Mouse (Mus musculus): Measurements from ENCODE around the gene Nktr. TPM values are rescaled to one million over a fixed set of nuclear protein-coding genes. Genes with fewer than 3 reads are reported as not detected.
A peak's percentile ranks its signal among the peaks of the same experiment; 100 is the strongest.

Nktr gene
- polyA plus RNA-seq, 1 experiment from 2014 or later, result 84.1 TPM

DNA sequence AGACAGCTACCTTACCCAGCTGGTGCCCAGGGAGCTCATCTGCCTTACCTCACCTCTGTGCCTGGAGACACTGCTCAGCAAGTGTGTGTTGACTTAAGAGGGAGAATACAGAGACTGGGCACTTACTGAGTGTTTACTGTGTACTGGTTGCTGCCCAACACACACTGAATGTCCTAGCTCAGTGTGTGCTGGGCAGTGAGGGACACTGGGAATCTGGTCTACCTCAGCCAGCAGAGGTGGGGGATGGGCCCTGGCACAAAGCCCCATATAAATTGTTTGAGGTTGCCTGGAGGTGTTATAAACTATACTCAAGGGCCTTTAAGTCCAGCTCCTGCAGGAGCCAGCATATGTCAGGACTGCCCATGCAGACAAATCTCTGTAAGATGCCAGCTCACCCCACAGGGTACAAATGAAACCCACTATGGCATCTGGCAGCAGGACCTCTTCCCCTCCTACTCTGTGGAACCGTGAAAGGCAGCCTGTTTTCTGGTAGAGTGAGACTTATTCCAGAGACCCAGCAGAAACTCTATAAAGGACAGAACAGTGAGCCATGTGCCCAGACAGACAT lies 76.1 kb downstream of the Nktr start:
- H3K4me3 ChIP-seq, result no peak overlapping the region
- ATAC-seq (ENCODE audit: low FRiP score, low read depth), result no peak
- peaks cover 15% of the 10 kb centered on the region for H3K27me3 ChIP-seq
- H3K9ac ChIP-seq, result no peak overlapping the region
- peaks cover 23% of the 10 kb centered on the region for H3K4me1 ChIP-seq
- no peak overlapping the region for H3K4me2 ChIP-seq (replicated peaks)
- no peak overlapping the region for H3K27ac ChIP-seq
- H3K36me3 ChIP-seq, result no peaks in the 10 kb centered on the region
- 38% methylated on average over 1 of the region's 1 CpGs for WGBS
- H3K9me3 ChIP-seq, result no peaks in the 10 kb centered on the region

DNA sequence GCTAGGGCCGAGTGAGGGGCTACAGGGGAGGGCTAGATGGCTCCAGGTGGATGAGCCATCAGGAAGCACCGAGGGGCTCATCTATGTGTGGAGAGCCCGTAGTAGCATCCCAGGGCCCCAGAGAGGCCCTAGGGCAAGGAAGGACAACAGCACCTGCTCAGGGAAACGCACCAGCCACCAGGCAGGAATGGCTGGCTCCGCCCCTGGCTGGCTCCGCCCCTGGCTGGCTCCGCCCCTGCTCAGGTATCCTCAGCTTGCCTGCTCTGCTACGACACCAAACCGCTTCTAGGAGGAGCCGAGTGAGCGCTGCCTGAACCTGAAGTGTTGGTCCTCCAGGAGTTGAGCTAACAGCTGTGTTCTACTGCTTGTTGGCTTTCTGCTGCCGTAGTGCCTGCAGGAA lies 78.8 kb downstream of the Nktr start:
- Histone ChIP-seq H3K9me3 (no peaks in the 10 kb centered on the region), H3K36me3 (no peaks in the 10 kb centered on the region), H3K4me3 (no peak overlapping the region), H3K4me1 (peaks cover 23% of the 10 kb centered on the region), H3K27ac (no peak overlapping the region), H3K9ac (no peak overlapping the region; the same call in 1 of the 2 replicates), H3K27me3 (peaks cover 12% of the 10 kb centered on the region), H3K4me2 (replicated peaks) (peak overlapping the region; percentile 30; the same call in 1 of the 2 replicates)
- no peak; the same call in 1 of the 2 replicates for ATAC-seq (ENCODE audit: low FRiP score, low read depth)
- 9% methylated on average over 12 of the region's 12 CpGs for WGBS

DNA sequence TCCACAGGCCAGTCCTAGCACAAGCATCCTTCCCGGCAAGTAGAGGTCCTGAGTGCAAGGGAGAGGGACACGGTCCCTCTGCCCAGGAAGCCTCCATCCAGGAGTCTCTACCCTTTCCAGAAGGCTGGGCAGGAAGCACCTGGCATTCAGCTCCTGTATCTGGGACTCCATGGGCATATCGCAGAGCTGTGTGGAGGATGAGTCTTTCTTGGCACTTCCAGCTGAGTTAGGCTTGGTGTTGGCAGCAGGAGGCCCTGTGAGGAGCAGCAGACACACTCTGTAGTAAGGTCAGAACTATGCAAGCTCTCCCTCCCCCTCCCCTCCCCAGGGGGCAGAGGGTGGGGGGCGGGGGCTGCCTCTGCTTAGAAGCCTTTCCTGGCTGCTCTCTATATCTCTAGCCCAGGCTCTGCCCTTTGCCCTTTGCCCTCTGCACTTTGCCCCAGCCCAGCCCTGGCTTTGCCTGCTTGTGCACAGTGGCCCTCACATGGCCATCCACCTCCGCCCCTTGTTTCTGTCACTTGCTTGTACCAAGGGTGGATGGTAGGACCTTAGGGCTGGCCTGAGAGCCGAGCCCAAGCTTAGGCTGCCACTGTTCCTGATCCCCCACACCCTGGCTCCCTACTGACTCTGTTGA lies 80.0 kb downstream of the Nktr start:
- peaks cover 23% of the 10 kb centered on the region for H3K4me1 ChIP-seq
- H3K4me2 ChIP-seq (replicated peaks), result no peak overlapping the region
- H3K36me3 ChIP-seq, result no peaks in the 10 kb centered on the region
- H3K4me3 ChIP-seq, result no peak overlapping the region
- ATAC-seq (ENCODE audit: low FRiP score, low read depth), result no peak
- H3K27me3 ChIP-seq, result peaks cover 12% of the 10 kb centered on the region
- H3K9ac ChIP-seq, result no peak overlapping the region
- H3K9me3 ChIP-seq, result no peaks in the 10 kb centered on the region
- 50% methylated on average over 6 of the region's 6 CpGs for WGBS
- no peak overlapping the region for H3K27ac ChIP-seq

DNA sequence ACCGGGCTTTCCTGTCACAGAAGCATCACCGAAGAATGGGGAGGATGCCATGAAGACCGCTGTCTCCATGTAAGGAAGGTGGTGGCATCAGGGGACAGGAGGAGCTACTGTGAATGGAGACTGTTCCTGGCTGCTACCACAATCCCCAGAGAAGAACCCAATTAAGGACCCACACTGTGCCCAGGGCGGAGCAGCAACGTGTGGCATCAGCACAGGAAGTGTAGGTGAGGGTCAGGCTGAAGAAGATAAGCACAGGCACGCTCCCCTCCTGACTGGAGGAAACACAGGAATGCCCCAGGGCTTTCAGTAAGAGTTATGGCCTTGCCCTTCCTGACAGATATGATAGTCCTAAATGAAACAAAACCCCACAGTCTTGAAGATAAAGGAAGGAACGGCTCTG lies 83.8 kb downstream of the Nktr start:
- no peaks in the 10 kb centered on the region for H3K36me3 ChIP-seq
- H3K4me1 ChIP-seq, result peaks cover 8% of the 10 kb centered on the region; the same call in 1 of the 2 replicates
- H3K9me3 ChIP-seq, result no peaks in the 10 kb centered on the region
- H3K4me2 ChIP-seq (replicated peaks), result no peak overlapping the region
- WGBS, result 56% methylated on average over 7 of the region's 7 CpGs
- ATAC-seq (ENCODE audit: low FRiP score, low read depth), result no peak
- H3K27me3 ChIP-seq, result peaks cover 7% of the 10 kb centered on the region
- no peak overlapping the region for H3K9ac ChIP-seq
- H3K27ac ChIP-seq, result no peak overlapping the region
- H3K4me3 ChIP-seq, result no peak overlapping the region

Other genes with a start within 250 kb of the Nktr start
- gene Cck, start 223.5 kb upstream of the Nktr start, polyA plus RNA-seq (2015; fragmentation: Nextera tagmentation; extraction: Ambion mirVana), result 2.2 and 2.3 TPM in 2 replicates
- gene Lyzl4, start 77.1 kb upstream of the Nktr start, polyA plus RNA-seq (2015; fragmentation: Nextera tagmentation; extraction: Ambion mirVana), result 0.32 and 0.54 TPM in 2 replicates
- 0.42 and 0.85 TPM in 2 replicates for gene Vipr1, start 76.5 kb upstream of the Nktr start, polyA plus RNA-seq (2015; fragmentation: Nextera tagmentation; extraction: Ambion mirVana)
- 13.4 and 15.4 TPM in 2 replicates for gene Sec22c, start 13.7 kb upstream of the Nktr start, polyA plus RNA-seq (2015; fragmentation: Nextera tagmentation; extraction: Ambion mirVana)
- 128 and 142 TPM in 2 replicates for gene Ss18l2, start 8.8 kb upstream of the Nktr start, polyA plus RNA-seq (2015; fragmentation: Nextera tagmentation; extraction: Ambion mirVana)
- 18.9 and 19.3 TPM in 2 replicates for gene Zfp651, start 40.2 kb downstream of the Nktr start, polyA plus RNA-seq (2015; fragmentation: Nextera tagmentation; extraction: Ambion mirVana)
- gene Klhl40, start 58.4 kb downstream of the Nktr start, polyA plus RNA-seq (2015; fragmentation: Nextera tagmentation; extraction: Ambion mirVana), result 12.5 and 13.3 TPM in 2 replicates
- gene Hhatl, start 73.3 kb downstream of the Nktr start, polyA plus RNA-seq (2015; fragmentation: Nextera tagmentation; extraction: Ambion mirVana), result 0.53 and 0.82 TPM in 2 replicates
- 0.76 and 0.88 TPM in 2 replicates for gene Ccdc13, start 120.3 kb downstream of the Nktr start, polyA plus RNA-seq (2015; fragmentation: Nextera tagmentation; extraction: Ambion mirVana)
- gene Higd1a, start 139.2 kb downstream of the Nktr start, polyA plus RNA-seq (2015; fragmentation: Nextera tagmentation; extraction: Ambion mirVana), result 192 and 196 TPM in 2 replicates
- gene Ackr2, start 179.2 kb downstream of the Nktr start, polyA plus RNA-seq (2015; fragmentation: Nextera tagmentation; extraction: Ambion mirVana), result 0.18 and 0.33 TPM in 2 replicates
- gene Cyp8b1, start 197.1 kb downstream of the Nktr start, polyA plus RNA-seq (2015; fragmentation: Nextera tagmentation; extraction: Ambion mirVana), result not detected in 2 replicates
- 5.4 and 6.1 TPM in 2 replicates for gene Fam198a, start 231.8 kb downstream of the Nktr start, polyA plus RNA-seq (2015; fragmentation: Nextera tagmentation; extraction: Ambion mirVana)

All from limb, embryonic 13.5 days (tissue).